Mouse (Mus musculus) mammary gland, adult 2 months (tissue): ENCODE results near the gene 1700040F15Rik. TPM values are rescaled to one million over a fixed set of nuclear protein-coding genes. Genes with fewer than 3 reads are reported as not detected.

Experiments used
- polyA plus RNA-seq: library from polyadenylated mRNA; depleted of rRNA; stranded (reverse); fragments of >200 nt; gene quantifications from 2 replicates; pipeline ENCODE4 v1.2.3, GENCODE M21; 2012; ENCODE audit warnings: low replicate concordance; rRNA removed

The 1700040F15Rik gene
- polyA plus RNA-seq, result not detected in 2 replicates

GRCm38 (mm10) chrY:61101947-61102346, at the start of gene 1700040F15Rik:
1700040F15Rik (plus strand) TSS chrY:61102247.

